Mouse (Mus musculus) thymus, adult 18-20 months (tissue): Measurements from ENCODE around the gene Btbd9.

ENCODE experiments used
- DNase-seq, 2 experiments: peaks; one replicate each; pipeline ENCODE4 v3.0.0; 2022; ENCODE audit warnings: mixed read lengths in 2 of 2

The Btbd9 gene

DNA sequence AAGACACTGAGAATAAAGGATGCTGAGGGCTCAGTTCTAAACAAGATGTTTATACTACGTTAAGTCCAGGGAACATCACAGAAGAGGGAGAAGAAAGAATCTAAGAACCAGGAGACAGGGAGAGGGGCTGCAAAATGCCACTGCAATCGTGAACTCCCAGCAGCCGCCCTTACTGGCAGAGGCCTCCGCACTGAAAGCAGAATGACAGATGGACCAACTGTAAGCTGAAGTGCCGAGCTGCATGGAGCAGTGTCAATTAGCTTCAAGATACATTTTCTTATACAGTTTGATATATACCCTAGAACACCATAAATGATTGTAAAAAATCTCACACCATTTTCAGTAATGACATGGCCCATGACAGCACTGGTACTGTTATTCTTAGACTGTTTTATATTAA, 247.4 kb downstream of the Btbd9 start:
- no peak for DNase-seq

DNA sequence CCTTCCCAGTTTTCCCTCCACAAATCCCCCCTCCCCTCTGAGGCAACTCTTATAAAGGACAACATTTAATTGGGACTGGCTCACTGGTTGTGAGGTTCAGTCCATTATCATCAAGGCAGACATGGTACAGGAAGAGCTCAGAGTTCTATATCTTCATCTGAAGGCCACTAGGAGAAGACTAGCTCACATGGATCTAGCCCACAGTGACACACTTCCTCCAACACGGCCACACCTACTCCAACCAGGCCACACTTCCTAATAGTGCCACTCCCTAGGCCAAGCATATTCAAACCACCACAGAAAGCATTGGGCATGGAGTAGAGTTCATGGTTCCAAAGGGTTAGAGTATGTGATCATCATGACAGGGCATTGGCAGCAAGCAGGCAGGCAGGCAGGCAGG, 249.4 kb downstream of the Btbd9 start:
- DNase-seq = no peak

DNA sequence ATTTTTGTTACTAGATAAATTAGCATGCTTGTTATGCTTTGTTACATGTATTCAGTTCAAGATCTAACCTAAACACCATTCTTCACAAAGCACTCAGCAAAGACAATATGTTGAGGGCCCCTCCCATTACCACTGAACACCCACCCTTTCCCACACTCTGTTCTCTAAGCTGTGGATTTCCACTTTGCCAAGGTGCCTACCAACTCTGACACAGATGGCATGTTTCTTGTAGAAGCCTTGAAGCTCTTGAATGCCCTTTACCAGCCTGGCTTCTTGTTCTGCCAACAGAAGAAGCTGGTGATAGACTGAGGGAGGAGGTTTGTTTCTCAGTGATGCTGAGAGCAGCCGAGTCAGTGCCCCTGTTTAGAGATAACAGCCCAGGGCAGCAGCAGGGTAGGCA, 256.0 kb downstream of the Btbd9 start:
- DNase-seq = no peak

DNA sequence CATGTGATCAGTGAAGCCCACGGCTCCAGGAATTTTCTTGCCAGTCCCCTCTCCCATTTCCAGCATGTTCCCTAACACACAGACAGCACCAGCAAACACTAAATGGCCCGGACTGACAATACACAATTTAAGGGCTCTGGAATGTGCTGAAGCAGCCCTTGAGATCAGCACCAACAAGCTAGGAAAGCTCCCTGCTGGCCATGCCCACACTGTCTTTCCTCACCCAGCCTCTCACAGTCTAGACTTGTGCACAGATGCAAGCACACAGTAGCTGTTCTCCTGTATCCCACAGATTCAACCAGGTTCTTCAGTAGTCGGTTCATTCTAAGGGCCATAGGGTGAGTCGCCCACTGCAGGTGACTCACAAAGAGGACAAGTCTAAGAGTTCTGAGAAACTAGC, 263.6 kb downstream of the Btbd9 start:
- DNase-seq = no peak

DNA sequence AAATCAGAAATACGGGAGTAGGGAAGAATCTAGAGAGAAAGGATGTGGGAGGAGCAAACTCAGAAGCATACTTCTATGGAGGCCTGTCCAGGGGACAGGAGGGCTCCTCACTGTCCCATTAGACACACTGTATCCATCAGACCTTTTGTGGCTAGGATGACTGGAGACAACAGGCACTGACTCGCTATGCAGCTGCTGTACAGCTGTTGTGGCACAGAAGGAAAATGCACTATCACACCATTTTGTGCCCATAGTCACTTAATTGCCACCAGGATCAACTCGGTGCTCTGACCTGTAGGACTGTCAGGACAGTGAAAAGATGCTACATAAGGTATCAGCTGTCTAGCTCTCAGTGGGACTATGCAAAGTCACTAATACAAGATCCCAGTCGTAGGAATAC, 266.7 kb downstream of the Btbd9 start:
- DNase-seq = no peak

DNA sequence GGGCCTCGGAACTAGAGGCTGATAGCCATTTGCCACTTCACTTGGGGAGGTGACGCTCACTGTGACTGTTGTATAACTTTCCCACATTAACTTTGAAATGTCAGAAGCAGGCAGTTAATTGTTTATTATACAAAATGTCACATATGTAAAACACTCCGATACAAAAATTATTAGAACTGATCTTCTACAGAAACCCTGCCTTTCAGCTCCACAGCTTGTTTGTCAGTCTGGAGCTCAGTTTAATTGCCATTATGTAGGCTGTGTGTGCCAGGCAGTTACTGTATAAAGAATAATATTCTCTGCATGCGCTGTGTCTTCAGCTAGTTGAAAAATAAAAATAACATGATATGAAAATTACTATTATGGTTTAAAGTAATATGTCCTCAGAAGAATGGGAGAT, 267.4 kb downstream of the Btbd9 start:
- DNase-seq = no peak

DNA sequence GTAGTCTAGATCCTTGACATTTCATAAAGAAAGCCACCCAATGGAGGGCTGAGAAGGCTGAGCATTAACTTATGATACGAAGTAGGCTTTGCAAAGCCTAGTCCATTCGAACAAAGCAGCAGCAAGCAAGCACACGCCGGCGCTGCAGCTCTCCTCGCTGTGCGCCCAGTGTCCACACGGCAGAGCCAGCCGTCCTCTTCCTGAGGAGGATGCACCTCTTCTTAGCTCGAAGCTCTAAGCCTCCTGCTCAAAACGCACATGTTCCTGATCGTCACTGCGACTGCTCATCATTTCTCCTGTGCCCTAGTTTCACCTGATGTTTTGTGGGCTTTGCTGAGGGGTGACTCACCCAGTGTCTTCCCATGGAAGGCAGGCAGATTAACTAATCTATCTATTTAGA, 268.0 kb downstream of the Btbd9 start:
- DNase-seq = no peak

DNA sequence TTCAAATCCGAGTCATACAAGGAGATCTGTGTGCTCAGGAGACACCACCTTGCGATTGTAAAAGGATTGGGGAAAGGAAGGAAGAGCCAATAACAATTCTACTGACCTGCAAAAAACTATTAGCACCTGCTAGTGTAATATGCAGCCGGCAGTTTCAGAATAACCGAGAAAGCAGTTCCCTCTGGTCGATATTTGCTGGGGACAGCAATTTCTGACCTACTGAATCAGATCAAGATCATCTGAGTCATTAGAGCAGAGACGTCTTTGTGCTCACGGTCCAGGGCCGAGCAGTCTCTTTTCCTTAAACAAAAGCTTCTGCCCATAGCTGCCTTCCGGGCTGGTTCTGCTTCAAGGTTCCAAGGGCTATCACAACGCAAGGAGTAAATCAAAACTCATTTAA, 269.1 kb downstream of the Btbd9 start:
- no peak for DNase-seq

DNA sequence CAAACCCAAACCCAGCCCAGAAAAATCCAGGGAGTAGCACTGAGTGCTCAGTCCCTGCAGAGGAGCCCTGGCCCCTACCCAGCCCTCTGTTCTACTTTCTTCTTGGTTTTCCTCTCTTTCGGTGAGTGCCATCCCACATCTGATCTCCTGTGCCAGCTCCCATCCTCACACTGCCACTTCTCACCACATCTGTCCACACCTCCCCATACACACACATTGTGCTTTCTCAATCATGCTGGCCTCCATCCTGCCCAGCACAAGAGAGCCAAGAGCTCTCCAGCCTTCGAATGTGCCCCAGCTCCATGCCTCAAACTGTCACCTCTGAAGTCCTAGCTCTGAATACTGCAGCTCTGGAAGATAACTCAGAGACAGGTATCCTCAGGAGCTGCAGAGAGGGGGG, 271.5 kb downstream of the Btbd9 start:
- DNase-seq = no peak

DNA sequence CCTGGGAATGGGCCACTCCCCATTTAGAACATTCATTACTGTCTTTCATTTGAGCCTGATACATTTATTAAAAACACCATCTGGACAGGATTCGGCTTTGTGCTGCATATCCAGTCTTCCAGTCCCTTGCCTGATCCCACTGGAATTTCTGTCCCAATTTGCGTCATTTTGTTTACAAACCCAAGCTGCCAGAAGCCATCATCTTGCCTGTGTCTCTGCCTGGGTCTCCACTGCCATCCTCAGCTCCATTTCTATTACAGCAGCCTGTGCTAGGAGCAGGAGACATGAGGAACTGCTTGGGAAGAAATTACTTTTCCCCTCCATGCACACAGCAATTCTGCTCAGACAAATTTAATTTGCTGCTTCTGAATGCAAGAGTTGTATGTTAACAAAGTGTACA, 274.9 kb downstream of the Btbd9 start:
- no peak for DNase-seq

DNA sequence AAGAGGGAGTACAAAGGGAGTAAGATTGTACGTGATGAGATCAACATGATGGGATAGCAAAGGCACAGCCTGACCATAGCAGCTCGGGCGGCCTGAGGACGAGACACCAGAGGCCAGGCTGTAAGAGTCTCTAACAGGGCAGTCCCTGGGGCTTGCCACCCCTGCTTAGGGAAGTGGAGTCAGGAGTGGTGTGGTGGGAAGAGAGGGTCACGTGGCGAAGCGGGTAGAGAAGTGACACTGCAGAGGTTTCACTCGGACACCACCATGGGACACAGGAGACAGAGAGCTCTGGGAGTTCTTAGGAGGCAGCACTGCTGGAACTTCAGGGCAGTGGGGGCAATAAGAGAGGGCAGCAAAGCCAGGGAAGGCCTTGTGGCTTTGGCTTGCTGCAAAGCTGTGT, 278.9 kb downstream of the Btbd9 start:
- no peak for DNase-seq

DNA sequence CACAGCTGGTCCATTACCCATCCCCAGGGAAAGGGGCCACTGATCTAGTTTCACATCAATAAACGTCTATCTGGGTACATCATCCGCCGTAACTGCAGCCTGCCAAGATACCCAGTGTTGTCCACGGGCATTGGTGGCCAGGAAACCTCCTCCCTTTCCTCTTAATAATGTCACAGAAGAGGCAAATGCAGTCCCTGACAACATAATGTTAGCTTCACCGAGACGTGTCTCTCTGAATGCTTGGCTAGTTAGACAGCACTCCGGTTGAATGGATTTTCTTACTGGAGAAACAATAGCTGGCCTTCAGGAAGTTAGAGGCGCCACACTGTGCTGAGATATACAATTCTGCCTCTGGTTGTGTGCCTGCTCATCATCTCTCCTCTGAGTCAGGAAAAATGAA, 280.2 kb downstream of the Btbd9 start:
- DNase-seq = no peak

DNA sequence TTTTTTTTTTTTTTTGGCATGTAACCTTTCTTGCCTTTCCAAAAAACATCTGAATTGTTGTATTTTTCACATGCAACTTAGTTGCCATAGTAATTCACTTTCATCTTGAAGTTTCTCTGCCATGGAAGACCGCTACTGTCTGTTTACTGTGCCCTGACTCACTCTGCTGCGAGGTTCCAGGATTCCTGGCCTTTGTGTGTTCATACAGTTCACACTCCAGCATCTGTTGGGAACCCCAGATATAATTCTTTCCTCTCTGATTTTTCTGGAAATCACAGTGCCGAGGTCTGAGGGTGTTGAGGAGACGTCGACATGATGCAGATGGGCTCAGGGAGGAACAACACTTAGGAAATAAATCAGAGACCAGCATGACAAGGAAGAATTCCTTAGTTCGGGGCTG, 283.6 kb downstream of the Btbd9 start:
- DNase-seq = no peak

DNA sequence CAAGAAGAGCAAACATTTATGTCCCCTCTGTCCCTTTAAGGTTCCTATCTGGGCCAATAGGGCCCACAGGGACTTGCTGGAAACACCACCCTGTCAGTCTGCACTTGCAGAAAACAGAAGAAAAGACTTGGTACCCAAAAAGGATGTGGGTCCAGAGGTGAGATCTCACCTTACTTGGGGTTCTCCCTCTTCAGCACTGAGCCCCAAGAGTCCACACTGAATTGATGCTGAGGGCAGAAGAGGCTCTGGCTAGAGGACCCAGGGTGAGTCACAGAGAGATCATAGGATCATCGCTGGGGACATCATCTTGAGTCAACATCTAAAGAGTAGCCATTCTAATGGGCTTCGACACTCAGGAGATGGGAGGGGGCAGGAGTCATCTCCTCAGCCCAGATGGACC, 290.6 kb downstream of the Btbd9 start:
- DNase-seq = no peak

DNA sequence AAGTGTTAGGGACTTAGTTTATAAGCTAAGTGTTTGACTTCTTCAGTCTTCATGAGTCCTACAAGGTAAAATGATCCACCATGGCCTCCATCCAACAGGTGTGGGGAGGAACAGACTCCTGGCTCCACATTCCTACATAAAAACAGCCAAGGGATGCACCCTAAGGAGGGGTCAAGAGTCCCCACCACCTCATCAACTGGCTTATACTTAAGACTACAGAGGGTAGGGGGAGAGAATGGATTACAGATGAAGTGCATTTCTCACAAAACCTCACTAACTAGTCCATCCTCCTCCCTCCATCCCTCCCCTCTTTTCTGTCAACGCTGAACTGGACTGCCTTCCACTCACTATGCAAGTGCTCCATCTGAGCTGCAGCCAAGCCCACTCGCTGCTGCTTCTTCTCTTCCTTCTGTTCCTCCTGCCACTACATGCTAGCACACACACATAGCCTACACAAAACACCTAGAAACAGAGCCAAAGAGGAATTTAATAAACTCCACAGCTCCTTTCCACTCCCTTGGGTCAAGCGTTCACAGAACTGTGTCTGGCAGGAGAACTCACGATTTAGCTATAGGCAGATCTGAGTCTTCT, 292.7 kb downstream of the Btbd9 start:
- no peak for DNase-seq

DNA sequence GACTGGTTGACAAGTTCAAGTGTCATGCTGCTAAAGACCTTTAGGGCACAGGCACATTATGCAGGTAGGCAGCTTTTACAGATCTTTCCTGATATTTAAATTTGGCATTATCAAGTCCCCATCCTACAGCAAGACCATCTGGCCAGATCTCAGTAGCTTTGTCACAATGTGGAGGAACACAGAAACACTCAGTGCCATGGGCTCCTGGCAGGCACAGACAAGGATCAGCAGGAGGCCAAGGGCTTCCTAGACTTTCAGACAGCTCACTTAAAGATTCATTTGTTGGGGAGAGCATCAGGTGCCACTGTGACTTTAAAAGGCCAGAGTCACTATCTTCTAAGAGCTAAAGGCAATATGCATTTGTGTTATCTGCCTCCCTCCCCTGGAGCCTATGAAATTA, 293.3 kb downstream of the Btbd9 start:
- no peak for DNase-seq

DNA sequence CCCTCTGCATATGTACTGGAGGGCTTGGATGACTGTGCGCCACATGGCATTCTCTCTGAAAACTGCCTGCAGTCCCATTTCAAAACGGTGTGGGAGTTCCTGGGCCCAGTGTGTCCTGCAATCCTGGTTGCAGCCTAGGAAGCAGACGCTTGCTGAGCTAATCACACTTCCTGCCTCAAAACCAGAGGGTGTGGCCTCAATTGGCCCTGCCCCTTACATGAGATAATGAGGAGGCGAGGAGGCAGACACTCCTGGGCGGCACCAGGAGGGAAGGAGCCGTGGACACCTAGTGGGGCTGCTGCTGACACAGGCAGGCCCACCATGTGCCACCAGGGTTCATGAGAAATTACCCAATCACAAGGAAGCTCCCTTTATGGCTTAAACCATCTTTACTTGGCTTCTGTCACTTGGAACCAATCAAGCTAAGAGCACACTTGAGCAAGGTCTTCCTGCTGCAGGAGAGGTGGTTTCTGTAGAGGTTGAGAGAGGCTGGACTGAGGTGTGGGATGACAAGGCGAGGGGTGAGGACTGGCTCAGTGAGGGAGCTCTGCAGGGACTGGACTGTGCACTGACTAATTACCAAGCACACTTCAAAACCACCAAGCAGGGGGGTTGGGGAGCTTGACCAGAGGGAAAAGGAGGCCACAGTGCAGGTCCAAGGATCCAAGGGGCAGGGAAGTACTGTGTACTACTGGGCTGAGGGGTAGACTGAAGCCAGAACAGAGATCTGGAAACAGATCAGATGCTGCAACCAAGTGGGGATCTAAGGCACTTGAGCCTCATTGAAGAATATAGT, 295.8 kb downstream of the Btbd9 start:
- no peak for DNase-seq

DNA sequence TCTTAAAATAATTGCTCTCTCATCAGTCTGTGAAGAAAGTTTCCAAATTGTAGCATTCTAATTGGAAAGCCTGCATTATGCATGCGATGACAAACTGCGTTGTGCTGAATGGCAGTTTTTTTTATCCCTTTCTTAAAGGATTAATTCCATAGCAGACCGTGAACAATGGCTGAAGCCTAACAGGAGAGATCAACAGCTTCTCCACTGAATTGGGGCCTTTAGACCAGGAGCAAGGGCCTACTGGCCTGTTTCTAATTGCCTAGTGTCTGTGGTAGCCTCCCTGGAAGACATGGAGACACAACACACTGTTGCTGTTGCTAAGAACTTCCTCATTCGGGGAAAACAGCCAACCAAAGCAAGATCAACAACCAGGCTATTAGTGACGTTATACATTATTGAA, 296.6 kb downstream of the Btbd9 start:
- no peak for DNase-seq

DNA sequence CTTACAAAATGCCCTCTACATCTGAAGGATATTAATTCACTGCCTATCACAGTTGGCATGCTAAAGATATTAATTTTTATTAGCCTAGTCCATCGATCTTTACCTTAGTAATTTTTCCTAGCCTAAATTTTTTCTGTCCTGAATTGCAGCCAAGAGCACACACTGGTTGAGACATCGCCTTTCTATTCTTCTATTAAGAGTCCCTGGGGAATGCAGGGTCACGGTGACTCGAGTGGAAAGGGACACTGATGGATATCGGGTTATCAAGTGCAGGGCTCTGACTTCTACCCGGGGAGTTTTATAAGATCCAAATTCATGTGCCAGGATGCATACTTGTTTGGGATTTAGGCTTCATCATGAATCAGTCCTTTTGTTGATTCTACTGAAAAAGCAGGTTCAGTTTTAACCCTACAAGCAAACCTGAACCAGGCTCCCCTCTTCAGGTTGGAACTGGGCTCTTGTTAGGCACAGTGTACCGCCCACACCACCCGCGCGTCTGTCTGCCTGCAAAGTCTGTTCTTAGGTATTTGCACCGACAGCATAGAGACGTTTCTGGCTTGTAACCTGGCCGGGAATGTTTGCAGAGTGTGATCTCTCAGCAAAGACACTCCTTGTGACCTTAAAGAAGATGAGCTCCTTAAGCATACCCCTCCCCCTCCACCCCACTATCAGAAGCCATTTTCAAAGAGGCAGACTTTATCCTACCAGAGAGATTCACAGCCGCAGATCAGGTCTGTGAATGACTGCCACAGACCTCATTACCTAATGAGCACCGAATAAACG, 297.5 kb downstream of the Btbd9 start:
- no peak for DNase-seq

DNA sequence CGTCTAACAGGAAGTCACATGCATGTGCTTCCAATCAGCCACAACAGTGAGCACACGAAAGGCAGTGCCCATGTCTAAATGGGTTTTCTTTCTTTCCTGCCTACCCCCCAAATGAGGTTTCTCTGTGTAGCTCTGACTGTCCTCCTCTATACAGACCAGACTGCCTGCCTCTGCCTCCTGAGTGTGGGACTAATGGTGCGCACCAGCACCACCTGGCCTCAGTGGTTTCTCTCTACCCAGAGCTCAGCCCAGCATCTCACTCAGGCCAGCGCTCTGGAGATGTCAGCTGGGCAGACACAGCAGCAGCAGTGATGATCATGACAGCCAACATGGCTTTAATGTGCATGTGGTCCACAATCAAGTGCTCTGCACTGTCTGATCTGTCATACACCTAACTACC, 299.8 kb downstream of the Btbd9 start:
- DNase-seq = no peak

DNA sequence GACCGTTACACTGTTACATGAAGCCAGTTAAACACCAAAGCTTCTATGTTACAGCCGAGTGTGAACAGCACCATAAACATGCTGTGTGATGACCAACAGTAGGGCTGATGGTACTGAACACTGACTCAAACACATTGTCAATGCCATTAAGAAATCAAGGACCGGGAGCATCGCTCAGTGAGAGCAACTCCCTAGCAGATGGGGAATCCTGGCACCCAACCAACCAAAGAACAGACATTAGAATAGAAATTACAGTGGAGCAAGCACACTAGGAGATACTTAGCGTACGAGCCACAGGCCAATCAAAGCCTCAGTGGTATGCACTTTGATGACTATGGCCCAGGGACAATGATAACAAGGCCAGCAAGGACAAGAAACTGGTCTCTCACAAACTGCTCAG, 303.5 kb downstream of the Btbd9 start:
- no peak for DNase-seq

DNA sequence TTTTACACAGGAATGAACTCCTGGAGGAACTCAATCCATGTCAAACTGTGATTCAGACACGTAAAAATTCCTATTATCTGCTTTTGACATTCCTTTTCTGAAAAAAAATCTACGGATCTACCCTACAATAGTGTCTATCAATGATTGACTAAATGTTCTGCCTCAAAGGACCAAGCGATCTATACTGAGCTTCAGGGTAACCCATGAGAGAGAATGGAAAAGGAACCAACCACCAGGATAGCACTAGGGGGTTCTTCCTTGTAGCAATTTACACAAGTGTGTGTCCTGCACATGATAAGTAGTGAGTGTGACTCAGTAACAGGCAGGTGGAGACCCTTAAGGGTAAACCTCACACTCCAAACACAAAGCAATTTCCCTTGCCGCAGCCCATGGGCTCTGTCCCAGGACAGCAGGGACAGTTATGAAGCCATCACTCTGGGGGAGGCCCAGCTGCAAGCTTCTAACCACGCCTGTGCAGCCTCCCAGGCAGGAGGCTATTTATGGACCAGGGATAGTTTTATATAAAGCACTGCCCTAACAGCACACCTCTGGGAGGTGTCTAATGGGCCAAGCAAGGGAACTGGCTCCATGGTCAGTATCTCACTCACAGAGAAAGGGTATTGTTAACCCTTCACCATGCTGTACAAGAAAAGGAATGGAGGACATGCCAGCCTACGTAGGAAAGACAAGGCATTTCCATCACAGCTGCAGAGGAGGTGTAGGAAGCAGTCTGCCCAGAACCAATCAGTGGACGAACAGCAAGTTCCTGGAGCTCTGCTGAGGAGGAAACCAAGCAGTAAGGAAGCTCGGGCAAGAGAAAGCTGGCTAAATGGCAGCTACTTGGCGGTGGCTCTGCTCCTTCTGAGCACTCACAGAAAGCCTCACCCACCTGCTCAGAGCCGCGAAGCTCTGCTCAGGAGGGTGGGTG, 306.9 kb downstream of the Btbd9 start:
- no peak for DNase-seq

DNA sequence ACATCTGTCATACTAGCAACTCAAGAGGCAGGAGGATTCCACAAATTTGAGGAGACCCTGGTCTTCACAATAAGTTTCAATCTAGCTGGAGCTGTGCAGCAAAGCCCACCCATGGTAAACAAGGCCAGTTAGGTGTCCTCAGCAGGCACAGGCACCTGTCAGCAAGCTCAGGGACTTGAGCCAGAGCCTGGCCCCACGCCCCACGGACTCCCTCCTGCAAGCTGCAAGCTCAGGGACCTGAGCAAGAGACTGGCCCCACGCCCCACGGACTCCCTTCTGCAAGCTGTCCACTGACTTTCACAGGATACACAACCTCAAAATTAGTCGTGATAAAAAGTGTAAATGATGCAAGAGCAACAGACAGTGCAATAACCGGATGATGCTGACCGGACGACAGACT, 307.8 kb downstream of the Btbd9 start:
- DNase-seq = no peak
